1 mouse cellular context compared by ENCODE assay signal in genomic region chr7:46832112-46832810, GRCm38 (mm10).
TF ChIP-seq lines count a peak whose summit lies in the region.

No protein-coding gene starts in this region.

TF ChIP-seq in MEL, 35 proteins besides CTCF, POLR2A, EP300 and RAD21 (continued from another document):
- 0 out of 2 replicates have a peak, but pooled peaks have one; percentile 29 for TF ChIP-seq HCFC1 (IDR thresholded peaks at IDR 0.05; ENCODE audit: low read depth, low read length)
TF ChIP-seq in MEL: peak in this region for 4; not testable (repeated sequence) for 31.
